Mouse (Mus musculus): ENCODE measurements around the gene Prkrip1. TPM values are rescaled to one million over a fixed set of nuclear protein-coding genes. Genes with fewer than 3 reads are reported as not detected.

The Prkrip1 gene
- 44.2 and 45.7 TPM in 2 replicates for polyA plus RNA-seq (2015; fragmentation: Nextera tagmentation; extraction: Ambion mirVana)

GRCm38 (mm10) chr5:136198474-136199391, at the start of gene Prkrip1:
TSS of gene Prkrip1 (minus strand) at chr5:136198963.
- peak within 1 kb of the TSS; percentile 81 for H3K4me2 ChIP-seq (replicated peaks)
- WGBS = under 1% methylated on average over 62 of the region's 62 CpGs

GRCm38 (mm10) chr5:136248441-136248840, 49.7 kb upstream of the Prkrip1 start:
- WGBS = 68% methylated on average over 6 of the region's 6 CpGs
- no peak overlapping the region for H3K4me3 ChIP-seq (replicated peaks)
- H3K9ac ChIP-seq = no peak overlapping the region
- no peaks in the 10 kb centered on the region for H3K27me3 ChIP-seq (replicated peaks)
- H3K27ac ChIP-seq = no peak overlapping the region
- H3K4me2 ChIP-seq (replicated peaks) = no peak overlapping the region
- no peak for ATAC-seq
- peaks cover 8% of the 10 kb centered on the region for H3K4me1 ChIP-seq (replicated peaks)
- H3K9me3 ChIP-seq = no peaks in the 10 kb centered on the region
- H3K36me3 ChIP-seq = no peaks in the 10 kb centered on the region

More at GRCm38 (mm10) chr5:136198474-136199391, at the start of gene Prkrip1:
- Histone ChIP-seq H3K4me3 (replicated peaks) (peak within 1 kb of the TSS; percentile 92), H3K27me3 (replicated peaks) (no peaks in the 10 kb centered on the region), H3K9me3 (no peaks in the 10 kb centered on the region), H3K36me3 (peaks cover 21% of the 10 kb centered on the region), H3K27ac (peak within 1 kb of the TSS; percentile 82), H3K4me1 (replicated peaks) (peaks cover 7% of the 10 kb centered on the region), H3K9ac (peak within 1 kb of the TSS; percentile 88)
- ATAC-seq = peak; percentile 94

- 82% methylated on average over 2 of the region's 2 CpGs for WGBS
- Histone ChIP-seq H3K36me3 (no peaks in the 10 kb centered on the region), H3K9ac (peak within 1 kb of the TSS; percentile 56), H3K4me3 (replicated peaks) (peak within 1 kb of the TSS; percentile 77), H3K27me3 (replicated peaks) (no peaks in the 10 kb centered on the region), H3K9me3 (no peaks in the 10 kb centered on the region), H3K4me1 (replicated peaks) (peaks cover 8% of the 10 kb centered on the region), H3K4me2 (replicated peaks) (peak within 1 kb of the TSS; percentile 96), H3K27ac (no peak within 1 kb of the TSS)
- ATAC-seq = no peak
Observed at GRCm38 (mm10) chr5:136246452-136246838, 47.7 kb upstream of the Prkrip1 start, which contains the start of gene Sh2b2. TSS of gene Sh2b2 (minus strand) at chr5:136246556.

GRCm38 (mm10) chr5:136245541-136246451, 47.0 kb upstream of the Prkrip1 start:
- Histone ChIP-seq H3K9ac (peak overlapping the region; percentile 56), H3K27me3 (replicated peaks) (no peaks in the 10 kb centered on the region), H3K9me3 (no peaks in the 10 kb centered on the region), H3K4me3 (replicated peaks) (peak overlapping the region; percentile 77), H3K36me3 (no peaks in the 10 kb centered on the region), H3K27ac (no peak overlapping the region), H3K4me1 (replicated peaks) (peaks cover 8% of the 10 kb centered on the region), H3K4me2 (replicated peaks) (peak overlapping the region; percentile 96)
- no peak for ATAC-seq
- WGBS = 21% methylated on average over 15 of the region's 15 CpGs

GRCm38 (mm10) chr5:136244762-136245540, 46.2 kb upstream of the Prkrip1 start:
- peak; percentile 86 for ATAC-seq
- H3K4me1 ChIP-seq (replicated peaks) = peaks cover 8% of the 10 kb centered on the region
- no peaks in the 10 kb centered on the region for H3K9me3 ChIP-seq

GRCm38 (mm10) chr5:136243851-136244761, 45.3 kb upstream of the Prkrip1 start:
- H3K9ac ChIP-seq = peak overlapping the region; percentile 69
- no peaks in the 10 kb centered on the region for H3K9me3 ChIP-seq
- H3K27me3 ChIP-seq (replicated peaks) = no peaks in the 10 kb centered on the region
- no peaks in the 10 kb centered on the region for H3K36me3 ChIP-seq
- H3K4me3 ChIP-seq (replicated peaks) = peak overlapping the region; percentile 77
- WGBS = under 1% methylated on average over 67 of the region's 67 CpGs
- peak overlapping the region; percentile 58; the same call in 1 of the 2 replicates for H3K27ac ChIP-seq
- ATAC-seq = peak; percentile 60
- H3K4me2 ChIP-seq (replicated peaks) = peak overlapping the region; percentile 96
- H3K4me1 ChIP-seq (replicated peaks) = peaks cover 8% of the 10 kb centered on the region

More at GRCm38 (mm10) chr5:136244762-136245540, 46.2 kb upstream of the Prkrip1 start:
- Histone ChIP-seq H3K27me3 (replicated peaks) (no peaks in the 10 kb centered on the region), H3K9ac (peak overlapping the region; percentile 69), H3K4me2 (replicated peaks) (peak overlapping the region; percentile 96), H3K27ac (peak overlapping the region; percentile 58), H3K4me3 (replicated peaks) (peak overlapping the region; percentile 77), H3K36me3 (no peaks in the 10 kb centered on the region)
- 1% methylated on average over 47 of the region's 57 CpGs for WGBS

GRCm38 (mm10) chr5:136241161-136241560, 42.4 kb upstream of the Prkrip1 start:
- H3K4me1 ChIP-seq (replicated peaks) = peaks cover 15% of the 10 kb centered on the region
- H3K27ac ChIP-seq = no peak overlapping the region
- H3K9ac ChIP-seq = no peak overlapping the region
- no peak overlapping the region for H3K4me2 ChIP-seq (replicated peaks)
- no peaks in the 10 kb centered on the region for H3K9me3 ChIP-seq
- WGBS = 75% methylated on average over 6 of the region's 6 CpGs
- no peak for ATAC-seq
- no peaks in the 10 kb centered on the region for H3K36me3 ChIP-seq
- no peak overlapping the region for H3K4me3 ChIP-seq (replicated peaks)
- no peaks in the 10 kb centered on the region for H3K27me3 ChIP-seq (replicated peaks)

- Histone ChIP-seq H3K36me3 (no peaks in the 10 kb centered on the region), H3K4me2 (replicated peaks) (no peak overlapping the region), H3K4me1 (replicated peaks) (peaks cover 15% of the 10 kb centered on the region), H3K27me3 (replicated peaks) (no peaks in the 10 kb centered on the region), H3K9me3 (no peaks in the 10 kb centered on the region), H3K9ac (no peak overlapping the region), H3K27ac (no peak overlapping the region), H3K4me3 (replicated peaks) (no peak overlapping the region)
- ATAC-seq = no peak
- 32% methylated on average over 1 of the region's 1 CpGs for WGBS
Observed at GRCm38 (mm10) chr5:136240381-136240780, 41.6 kb upstream of the Prkrip1 start.

GRCm38 (mm10) chr5:136237607-136238006, 38.8 kb upstream of the Prkrip1 start:
- Histone ChIP-seq H3K4me1 (replicated peaks) (0 out of 2 replicates have a peak, but pooled peaks cover 8% of the 10 kb centered on the region), H3K9me3 (no peaks in the 10 kb centered on the region), H3K9ac (0 out of 2 replicates have a peak overlapping the region, but pooled peaks have one; percentile 23), H3K36me3 (no peaks in the 10 kb centered on the region), H3K27ac (no peak overlapping the region), H3K4me3 (replicated peaks) (peak overlapping the region; percentile 30), H3K27me3 (replicated peaks) (0 out of 2 replicates have a peak, but pooled peaks cover 5% of the 10 kb centered on the region), H3K4me2 (replicated peaks) (peak overlapping the region; percentile 70)
- no peak for ATAC-seq
- WGBS = 3% methylated on average over 19 of the region's 19 CpGs

- H3K4me2 ChIP-seq (replicated peaks) = no peak overlapping the region
- no peak overlapping the region for H3K4me3 ChIP-seq (replicated peaks)
- H3K4me1 ChIP-seq (replicated peaks) = 0 out of 2 replicates have a peak, but pooled peaks cover 8% of the 10 kb centered on the region
- ATAC-seq = no peak
- H3K36me3 ChIP-seq = no peaks in the 10 kb centered on the region
- WGBS = 71% methylated on average over 5 of the region's 5 CpGs
- H3K9ac ChIP-seq = no peak overlapping the region
- no peak overlapping the region for H3K27ac ChIP-seq
- peaks cover 5% of the 10 kb centered on the region; the same call in 1 of the 2 replicates for H3K27me3 ChIP-seq (replicated peaks)
- no peaks in the 10 kb centered on the region for H3K9me3 ChIP-seq
Observed at GRCm38 (mm10) chr5:136236611-136237010, 37.8 kb upstream of the Prkrip1 start.

All from intestine, embryonic 15.5 days (tissue).